Mouse (Mus musculus) heart, postnatal 36 days (tissue): ENCODE measurements around the gene Sit1. TPM values are rescaled to one million over a fixed set of nuclear protein-coding genes. Genes with fewer than 3 reads are reported as not detected.
A peak's percentile ranks its signal among the peaks of the same experiment; 100 is the strongest.

Experiments
- DNase-seq, 2 experiments: peaks; one replicate each; pipeline ENCODE4 v3.0.0; 2021 to 2022
- intact Hi-C: fragments of 180-260 bp; cut with DNase I; formaldehyde crosslinking; loops from one replicate; pipeline ENCODE4 v1.15.1; 2025
- total RNA-seq, 2 experiments: library from RNA; stranded (reverse); gene quantifications; 2 replicates each; pipeline ENCODE4 v1.2.3; 2021

Gene Sit1
- total RNA-seq, 2 experiments from 2014 or later = not detected

DNA sequence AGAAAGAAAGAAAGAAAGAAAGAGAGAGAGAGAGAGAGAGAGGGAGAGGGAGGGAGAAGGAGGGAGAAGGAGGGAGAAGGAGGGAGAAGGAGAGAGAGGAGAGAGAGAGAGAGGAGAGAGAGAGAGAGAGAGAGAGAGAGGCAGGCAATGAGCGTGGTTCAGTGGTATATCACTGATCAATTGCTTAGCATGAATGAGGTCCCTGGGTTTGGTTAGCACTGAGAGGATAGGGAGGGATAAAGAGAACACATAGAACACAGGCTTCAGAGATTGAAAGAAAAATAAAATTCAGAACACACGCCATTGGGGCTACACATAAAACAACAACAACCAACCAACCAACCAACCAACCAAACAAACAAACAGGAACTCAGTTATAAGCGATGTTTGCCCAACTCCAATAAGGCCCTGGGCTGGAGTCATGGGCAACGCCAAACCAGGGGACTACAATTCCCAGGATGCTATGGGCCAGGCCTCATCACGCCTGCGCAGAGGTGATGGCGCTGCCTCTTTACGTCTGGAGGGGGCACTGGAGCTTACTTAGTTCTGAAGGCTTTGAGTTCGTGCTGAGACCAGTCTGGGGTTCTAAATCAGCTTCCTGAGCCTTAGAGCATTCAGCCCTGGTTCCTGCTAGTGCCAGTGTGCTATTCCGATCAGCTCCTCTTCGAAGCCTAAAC lies 5.5 kb downstream of the Sit1 start:
- DNase-seq = peak; percentile 86
- intact Hi-C loops = loop anchor here (2.0 to 5.0 kb wide), 2 partner anchors 35 to 211 kb away; partner anchors contain the start of gene Atp8b5

DNA sequence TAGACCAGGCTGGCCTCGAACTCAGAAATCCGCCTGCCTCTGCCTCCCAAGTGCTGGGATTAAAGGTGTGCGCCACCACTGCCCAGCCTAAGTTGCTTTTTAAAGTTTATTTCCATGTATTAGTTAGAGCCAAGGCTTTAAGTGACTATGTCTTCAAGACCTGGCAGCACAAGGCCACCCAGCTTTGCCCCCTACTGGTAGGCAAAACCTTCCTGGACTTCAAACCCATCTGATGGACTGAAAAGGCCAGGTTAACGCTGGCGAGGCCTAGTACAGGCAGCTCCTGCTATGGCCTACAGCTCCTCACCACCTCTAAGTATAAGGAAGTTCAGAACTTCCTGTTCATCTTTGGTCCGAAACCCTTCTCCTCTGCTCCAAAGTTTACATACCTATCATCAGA lies 6.9 kb downstream of the Sit1 start:
- no peak for DNase-seq
- intact Hi-C loops = loop anchor here (5.0 kb wide), 1 partner anchor 209 kb away; the partner anchor contains the start of gene Atp8b5

DNA sequence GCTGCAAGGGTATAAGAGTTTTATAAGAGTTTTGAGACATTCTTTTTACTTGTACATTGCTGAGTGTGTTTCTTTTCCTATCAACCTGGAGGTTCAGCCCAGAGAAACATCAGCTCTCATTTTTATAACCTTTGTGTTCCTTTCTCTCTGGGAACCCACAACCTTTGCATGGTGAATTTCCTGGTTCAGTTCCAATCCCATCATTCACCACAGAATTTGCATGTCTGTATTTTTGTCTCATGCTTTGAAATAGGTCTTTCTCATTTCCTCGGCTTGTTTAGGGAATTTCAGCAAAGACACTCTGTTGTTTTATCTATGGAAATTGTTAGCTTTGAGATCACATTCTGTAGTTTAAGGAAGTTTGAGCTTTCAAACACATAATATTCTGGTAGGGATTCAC lies 9.9 kb downstream of the Sit1 start:
- DNase-seq = no peak
- intact Hi-C loops = no loop called here

DNA sequence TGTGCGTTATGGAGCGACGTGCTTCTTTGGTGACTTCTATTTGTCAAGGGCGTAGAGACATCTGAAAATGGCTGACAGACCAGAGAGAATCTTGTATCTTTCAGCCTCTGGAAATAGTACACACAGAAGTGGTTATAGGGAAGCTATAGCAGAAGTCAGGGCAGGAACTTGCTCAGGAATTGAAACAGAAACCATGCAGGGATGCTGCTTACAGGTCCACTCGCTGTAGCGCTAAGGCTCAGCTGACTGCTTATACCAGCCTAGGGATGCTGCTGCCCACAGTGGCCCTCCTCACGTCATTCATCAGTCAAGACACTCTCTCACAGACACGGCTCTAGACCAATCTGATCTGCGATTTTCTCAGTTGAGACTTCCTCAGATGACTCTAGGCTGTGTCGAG lies 13.2 kb downstream of the Sit1 start:
- no peak for DNase-seq
- intact Hi-C loops = no loop called here

DNA sequence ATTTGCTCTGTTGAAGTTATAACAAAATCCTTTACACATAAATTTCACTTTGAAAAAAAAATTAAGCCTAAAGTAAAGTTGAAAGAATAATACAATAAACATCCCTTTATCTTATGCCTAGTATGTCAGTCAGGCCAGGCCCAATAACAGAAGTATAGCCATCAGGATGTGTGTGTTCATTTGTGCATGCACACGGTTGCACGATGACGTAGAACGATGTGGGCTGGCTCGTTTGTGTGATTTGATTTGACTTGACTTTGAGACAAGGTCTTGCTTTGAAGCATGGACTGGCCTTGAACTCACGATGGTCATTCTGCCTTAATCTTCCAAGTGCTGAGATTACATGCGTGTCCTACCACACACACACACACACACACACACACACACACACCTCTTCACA lies 16.7 kb downstream of the Sit1 start:
- intact Hi-C loops = no loop called here
- DNase-seq = no peak

DNA sequence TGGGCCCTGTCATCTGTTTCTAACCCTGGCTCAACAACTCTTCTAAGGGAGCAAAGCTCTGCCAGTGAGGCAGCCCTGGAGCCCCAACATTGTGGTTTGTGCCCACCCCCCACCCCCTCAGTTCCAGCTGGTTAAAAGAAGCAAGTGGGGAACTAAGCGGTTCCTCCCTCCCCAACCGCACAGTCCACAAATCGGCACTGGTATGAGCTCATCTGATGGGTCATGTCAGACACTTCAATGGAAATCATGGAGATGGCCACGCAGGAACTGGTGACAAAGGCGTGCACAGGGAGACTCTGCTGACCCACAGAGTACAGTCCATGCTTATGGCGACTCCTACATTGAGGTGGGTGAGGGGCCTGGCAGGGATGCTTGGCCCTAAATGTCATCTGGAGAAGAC lies 17.6 kb downstream of the Sit1 start:
- no peak for DNase-seq
- intact Hi-C loops = no loop called here

DNA sequence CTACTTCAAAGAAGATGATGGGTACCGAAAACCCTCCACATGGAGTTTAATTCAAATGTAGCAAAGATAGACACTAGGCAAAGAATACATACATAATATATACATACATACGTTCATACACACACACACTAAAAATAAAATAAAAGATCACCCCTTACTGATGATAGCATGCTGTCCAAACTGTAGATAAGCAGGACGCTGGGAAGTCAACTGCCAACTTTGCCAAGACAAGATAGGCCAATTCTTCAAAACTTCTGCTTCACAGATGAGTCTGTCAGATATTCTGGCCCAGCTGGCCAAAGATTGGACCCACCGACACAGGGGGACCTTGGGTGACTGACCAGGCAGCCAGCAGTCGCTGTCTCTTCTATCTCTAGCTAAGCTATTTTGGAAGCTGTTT lies 20.4 kb downstream of the Sit1 start:
- intact Hi-C loops = no loop called here
- no peak for DNase-seq

DNA sequence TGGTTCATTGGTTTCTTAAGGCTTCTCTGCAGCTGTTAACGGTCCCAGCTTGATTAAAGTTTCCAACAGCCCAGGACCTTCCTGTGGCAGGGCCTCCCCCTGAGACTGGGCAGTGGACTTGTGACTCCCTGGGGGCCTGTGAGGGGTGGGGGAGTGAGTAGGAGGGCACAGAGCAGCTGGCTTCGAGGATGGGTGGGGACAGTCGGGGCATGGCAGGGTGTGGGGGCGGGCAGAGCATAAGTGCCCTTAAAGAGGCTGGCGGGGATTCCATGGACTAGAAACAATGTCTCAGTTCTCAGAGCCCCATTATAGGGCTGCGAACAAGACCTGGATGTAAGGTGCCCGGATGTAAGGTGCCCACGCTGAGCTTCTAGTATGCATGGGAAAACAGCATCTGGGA lies 26.4 kb downstream of the Sit1 start:
- intact Hi-C loops = no loop called here
- no peak for DNase-seq

DNA sequence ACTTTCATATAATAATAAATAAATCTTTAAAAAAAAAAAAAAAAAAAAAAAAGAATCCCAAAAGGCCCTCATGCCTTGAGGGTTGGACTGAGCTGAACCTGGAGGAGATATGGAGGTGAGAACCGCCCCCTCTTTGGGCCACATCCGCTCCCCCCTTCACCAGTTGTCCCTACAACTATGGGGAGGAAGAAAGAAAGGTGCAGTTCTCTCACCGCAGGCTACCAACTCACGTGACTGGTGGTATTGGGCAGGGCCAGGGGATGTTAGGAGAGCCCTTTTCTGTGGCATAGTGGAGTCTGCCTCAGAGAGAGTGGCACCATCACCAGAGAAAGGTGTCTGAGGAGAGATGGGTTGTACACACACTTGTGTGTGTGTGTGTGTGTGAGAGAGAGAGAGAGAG lies 27.1 kb downstream of the Sit1 start:
- no peak for DNase-seq
- intact Hi-C loops = no loop called here

DNA sequence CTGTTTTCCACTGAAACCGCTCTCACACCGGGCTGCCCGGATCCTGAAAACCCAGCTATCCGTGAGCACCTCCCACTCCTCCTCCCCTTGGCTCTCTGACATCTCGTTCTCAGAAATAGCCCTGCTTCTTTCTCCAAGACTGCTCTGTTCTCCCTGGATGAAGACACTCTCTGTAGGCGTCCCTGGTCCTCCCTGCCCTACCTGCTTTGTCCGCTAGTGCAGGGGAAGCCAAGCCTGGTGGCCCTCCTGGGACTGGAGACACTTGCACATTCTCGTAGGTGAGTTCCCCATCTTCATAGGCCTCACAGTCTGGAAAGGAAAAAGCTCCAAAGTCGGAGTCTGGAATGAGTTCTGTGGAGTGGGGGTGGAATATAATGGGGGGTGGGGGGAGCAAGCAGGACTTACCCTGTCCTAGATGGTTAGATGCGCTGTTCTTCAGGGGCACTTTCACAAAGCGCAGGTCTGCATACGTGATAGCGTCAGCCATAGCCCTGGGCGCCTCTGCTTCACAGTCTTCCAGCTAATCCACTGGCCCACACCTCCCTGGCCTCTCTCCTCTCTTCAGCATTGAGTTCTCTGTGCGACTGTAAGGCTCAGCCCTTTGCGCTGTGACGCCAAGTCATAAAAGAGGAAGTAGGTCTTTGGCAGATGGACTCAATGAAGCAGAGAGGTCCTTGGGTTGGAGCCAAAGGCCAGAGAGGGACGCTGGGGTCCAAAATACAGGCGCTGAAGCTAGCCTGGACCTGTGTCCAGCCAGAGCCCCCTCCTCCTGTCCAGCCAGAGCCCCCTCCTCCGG lies 29.3 kb downstream of the Sit1 start, which contains the start of gene Cd72:
Gene Cd72, minus strand, starts transcription at position 588 of the 796 bp plus-strand sequence.
- intact Hi-C loops = no loop called here
- DNase-seq = no peak

DNA sequence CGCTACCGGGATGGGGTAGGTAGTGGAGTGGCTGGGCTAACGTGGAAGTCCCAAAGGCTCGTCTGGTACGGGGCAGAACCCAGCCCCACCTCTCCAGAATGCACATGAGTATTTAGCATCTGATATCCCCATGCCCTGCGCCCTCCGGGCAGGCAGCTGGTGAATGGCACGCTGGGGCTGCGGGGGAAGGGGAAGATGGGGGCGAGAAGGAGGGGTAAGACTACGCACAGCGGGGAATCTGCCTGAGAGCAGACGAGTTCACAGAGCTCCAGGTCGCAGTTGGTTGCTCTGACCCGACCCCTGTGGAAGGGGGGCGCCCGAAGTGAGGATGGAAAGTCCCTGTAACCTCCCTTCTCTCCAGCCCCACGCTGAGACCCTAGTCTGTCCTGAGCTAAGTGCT lies 30.1 kb downstream of the Sit1 start:
- intact Hi-C loops = no loop called here
- no peak for DNase-seq

DNA sequence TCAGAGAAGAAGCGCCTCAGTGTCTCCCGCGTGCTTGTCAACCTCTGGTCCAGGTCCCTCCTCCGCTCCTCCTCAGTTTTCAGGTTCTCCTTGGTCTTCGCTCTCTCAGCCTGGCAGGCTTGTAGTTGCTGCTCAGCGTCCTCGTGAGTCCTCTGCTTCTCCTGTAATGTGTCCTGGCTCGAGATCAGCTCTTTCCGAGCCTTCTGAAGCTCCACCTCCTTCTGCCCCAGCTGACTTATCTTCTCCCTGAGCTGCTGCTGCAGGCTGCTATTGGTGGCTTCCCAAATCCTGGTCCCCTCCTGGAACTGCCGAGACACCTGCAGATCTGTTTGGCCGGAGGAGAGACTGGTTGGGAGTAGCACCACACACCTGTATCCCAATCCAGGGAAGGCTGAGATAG lies 31.2 kb downstream of the Sit1 start:
- intact Hi-C loops = no loop called here
- DNase-seq = no peak

DNA sequence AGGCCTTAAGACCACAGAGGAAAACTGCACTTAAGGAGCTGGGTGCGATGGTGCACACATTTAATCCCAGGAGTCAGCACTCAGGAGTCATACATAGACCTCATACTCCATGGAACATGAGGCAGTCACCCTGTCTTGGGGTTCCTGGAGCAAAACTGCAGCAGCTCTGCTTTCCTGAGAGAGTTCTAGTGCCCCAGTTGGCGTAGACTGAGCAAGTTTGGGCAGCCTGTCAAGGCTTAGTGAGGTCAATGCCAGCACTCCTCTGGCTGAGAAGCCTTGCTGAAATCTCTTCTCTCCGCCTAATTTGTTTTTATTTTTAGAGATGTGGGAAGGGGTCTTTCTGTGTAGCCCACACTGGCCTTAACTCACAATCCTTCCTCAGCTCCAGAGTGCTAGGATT lies 35.0 kb downstream of the Sit1 start:
- intact Hi-C loops = no loop called here
- peak in 1 of 2 experiments; percentile 34 for DNase-seq

DNA sequence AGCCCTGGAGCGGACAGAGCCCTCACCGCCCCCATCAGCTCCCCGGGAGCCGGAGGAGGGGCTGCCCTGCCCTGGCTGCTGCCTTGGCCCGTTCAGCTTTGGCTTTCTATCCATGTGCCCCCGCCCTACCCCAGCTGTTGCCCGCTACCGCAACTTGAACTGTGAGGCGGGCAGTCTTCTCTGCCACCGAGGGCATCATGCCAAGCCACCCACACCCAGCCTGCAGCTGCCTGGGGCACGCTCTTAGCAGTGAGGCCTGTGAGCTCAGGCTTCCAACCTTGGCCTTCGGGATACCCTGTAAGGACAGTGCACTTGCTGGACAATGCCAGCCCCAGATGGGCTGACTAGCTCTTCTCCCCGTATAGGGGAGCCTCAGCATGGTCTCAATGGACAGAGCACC lies 36.3 kb downstream of the Sit1 start:
- intact Hi-C loops = no loop called here
- DNase-seq = no peak

DNA sequence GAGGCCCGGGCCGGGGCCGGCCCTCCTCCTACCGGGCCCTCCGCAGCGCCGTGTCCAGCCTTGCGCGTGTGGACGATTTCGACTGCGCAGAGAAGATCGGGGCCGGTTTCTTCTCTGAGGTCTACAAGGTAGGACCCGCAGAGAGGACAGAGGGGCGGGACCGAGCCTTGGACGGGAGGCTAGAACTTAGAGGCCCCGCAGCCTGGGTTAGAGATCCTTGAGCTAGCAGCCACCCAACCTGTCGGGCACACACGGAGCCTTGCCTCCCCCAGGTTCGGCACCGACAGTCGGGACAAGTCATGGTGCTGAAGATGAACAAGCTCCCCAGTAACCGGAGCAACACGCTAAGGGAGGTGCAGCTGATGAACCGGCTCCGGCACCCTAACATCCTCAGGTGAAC lies 40.0 kb downstream of the Sit1 start:
- no peak for DNase-seq
- intact Hi-C loops = loop anchor here (2.0 to 5.0 kb wide), 4 partner anchors 35 to 267 kb away; partner anchors contain the start of genes Creb3, Olfr71 and Tln1

DNA sequence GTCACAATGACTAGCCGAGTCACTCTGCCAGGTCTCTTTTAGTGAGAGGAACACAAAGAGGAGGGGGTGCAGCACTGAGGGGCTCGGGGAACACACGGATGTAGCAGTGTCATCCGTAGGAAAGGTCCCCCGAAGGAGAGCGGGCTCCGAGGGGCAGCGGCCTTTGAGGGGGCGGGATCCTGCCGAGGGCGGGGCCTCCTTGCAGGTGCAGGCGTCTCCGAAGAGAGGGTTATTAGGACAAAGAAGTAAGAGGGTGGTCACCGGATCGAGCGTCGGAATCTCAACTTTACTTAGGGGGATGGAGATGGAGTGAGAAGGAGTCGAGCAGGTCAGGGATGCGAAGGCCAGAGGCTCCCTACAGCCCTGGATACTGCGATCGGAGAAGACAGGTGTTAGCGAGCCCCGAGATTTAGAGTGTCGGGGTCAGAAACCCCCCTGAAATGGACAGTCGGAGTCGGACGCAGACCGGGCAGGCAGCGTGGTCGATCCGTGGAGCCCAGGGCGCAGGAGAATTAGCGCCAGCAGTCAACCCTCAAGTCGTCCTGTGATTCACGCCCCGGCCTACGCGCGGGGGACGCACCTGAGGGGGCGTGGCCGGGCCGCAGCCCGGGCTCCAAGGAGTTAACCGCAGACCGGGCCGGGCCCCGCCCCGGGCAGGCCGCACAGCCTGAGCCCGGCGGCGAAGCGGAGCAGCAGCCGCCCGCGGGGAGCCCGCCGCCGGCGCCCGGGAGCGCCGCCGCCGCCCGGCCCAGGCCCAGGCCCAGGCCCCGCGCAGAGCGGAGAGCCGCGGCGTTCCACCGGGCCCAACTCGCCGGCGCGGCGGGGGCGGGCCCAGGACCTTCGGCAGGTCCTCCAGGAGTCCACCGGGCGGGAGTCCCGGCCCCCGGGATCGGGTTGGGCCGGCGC lies 40.8 kb downstream of the Sit1 start:
- DNase-seq = peak; percentile 63 to 77
- intact Hi-C loops = loop anchor here (1.0 to 5.0 kb wide), 5 partner anchors 36 to 268 kb away; partner anchors contain the start of genes Creb3, Olfr71 and Tln1

DNA sequence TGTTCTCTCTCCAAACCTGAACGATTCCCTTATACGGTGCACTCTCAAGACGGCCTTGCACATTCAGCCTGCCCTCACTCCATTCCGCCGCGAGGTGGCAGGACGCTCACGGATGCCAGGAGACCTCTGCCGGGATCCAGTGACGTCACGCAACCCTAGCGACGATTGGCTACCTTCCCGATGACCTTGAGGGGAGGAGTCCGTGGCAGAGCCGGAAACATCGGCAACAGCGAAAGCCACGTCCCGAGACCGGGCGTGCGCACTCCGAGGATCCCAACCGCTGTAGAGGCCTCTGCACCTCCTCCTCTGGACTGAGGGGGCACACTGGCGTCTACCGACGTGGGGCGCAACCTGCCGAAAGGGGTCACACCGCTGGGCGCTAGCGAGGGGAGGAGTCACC lies 41.5 kb downstream of the Sit1 start:
- DNase-seq = peak; percentile 99
- intact Hi-C loops = loop anchor here (1.0 to 5.0 kb wide), 5 partner anchors 36 to 269 kb away; partner anchors contain the start of genes Creb3, Olfr71 and Tln1

DNA sequence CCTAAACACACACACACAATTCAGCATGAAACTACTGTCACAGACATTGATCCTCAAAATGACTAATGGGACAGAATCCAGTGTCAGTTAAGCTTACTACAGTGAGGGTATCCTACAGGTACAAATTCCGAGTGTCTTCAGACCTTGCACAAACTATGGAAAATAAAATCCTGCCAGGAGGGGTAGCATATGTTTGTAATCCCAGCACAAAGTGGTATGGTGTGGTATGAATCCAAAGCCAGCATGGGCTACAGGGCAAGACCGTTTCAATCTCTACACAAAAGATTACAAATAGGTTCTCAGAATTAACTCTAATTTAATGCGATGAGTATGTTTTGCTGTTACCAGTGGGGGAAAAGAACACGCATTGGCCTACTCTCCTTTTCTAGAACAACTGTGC lies 41.9 kb downstream of the Sit1 start, which contains the start of gene Tesk1:
Gene Tesk1, plus strand, starts transcription at position 301 of the 400 bp plus-strand sequence.
- intact Hi-C loops = loop anchor here (1.0 to 5.0 kb wide), 5 partner anchors 35 to 269 kb away; partner anchors contain the start of genes Creb3, Olfr71 and Tln1
- DNase-seq = no peak

DNA sequence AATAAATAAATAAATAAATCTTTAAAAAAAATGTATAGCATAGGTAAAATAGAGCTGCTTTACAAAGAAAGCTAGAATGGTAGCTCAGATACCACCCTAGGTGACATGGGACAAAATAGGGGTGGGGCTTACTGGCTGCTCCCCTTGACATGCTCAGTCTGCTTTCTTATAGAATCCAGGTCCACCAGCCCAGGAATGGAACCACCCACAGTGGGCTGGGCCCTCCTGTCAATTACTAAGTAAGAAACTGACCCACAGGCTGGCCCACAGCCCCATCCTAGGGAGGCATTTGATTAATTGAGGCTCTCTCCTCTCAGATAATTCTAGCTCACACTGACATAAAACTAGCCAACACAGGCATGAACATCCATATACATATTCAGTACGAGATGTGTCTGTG lies 50.7 kb downstream of the Sit1 start:
- intact Hi-C loops = no loop called here
- DNase-seq = no peak
